Mouse (Mus musculus): ENCODE measurements around the gene Dph1.

DNA sequence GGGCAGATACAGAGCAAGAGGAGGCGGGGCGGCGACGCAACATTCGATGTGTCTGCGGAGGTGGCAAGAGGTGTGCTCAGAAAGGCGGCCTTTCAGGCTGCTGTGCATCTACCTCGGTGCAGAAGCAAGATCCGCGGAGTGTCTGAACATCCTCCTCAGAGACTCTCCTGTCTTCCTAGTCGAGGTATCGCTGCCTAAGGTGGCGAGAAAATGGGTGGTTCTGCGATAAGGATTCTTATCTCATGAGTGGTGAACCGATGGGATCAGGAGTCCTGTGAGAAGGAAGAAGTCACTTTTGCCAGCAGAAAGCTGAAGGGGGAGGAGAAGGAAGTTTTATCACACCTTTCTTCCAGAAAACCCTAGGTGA, 17.3 kb downstream of the Dph1 start:
- no peak for TF ChIP-seq POLR2A (IDR thresholded peaks at IDR 0.05; ENCODE audit: extremely low read depth, insufficient read depth, low read length)
- no peak for TF ChIP-seq CTCF (IDR thresholded peaks at IDR 0.05; ENCODE audit: low read depth, low read length)

Measured in liver, adult 2 months (tissue).